Mouse (Mus musculus) heart, postnatal 14 days (tissue): Measurements from ENCODE around the gene Atp1a4. TPM values are rescaled to one million over a fixed set of nuclear protein-coding genes. Genes with fewer than 3 reads are reported as not detected.

Experiments
- DNase-seq, 2 experiments: peaks; one replicate each; pipeline ENCODE4 v3.0.0; 2021 to 2022
- intact Hi-C: fragments of 180-260 bp; cut with DNase I; formaldehyde crosslinking; loops from one replicate; pipeline ENCODE4 v1.15.1; 2025
- long read RNA-seq, 2 experiments: library from polyadenylated mRNA; stranded (forward); transcript quantifications; one replicate each; pipeline ENCODE4 v2.0.0; 2021
- total RNA-seq, 2 experiments: library from RNA; stranded (reverse); gene quantifications; 2 replicates each; pipeline ENCODE4 v1.2.3; 2021

The Atp1a4 gene
- total RNA-seq: not detected
- long read RNA-seq, experiment 1: 0 reads
- long read RNA-seq, experiment 2: 0 reads

GRCm38 (mm10) chr1:172258314-172258713 lies at the start of gene Atp1a4:
Gene Atp1a4 (minus strand): TSS chr1:172258414.
- intact Hi-C loops: no loop called here
- no peak for DNase-seq

DNA sequence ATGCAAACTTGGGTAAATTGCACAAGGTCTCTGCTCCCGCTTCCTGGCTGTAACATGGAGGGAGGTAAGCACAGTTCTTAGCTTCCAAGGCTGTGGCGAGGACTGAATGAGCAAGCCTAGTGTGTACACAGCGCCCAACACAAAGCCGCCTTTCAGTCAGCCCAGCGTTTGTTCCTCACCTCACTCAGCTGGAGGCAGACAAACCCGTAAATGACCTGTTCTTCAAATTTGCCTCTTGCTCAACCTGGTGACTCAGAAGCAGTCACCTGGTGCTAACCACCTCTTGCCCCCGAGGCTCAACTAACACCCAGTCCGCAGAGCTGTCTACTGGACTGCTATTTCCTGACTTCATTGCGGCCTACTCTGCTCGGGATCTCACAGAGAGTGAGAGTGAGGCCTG lies 49.7 kb upstream of the Atp1a4 start:
- no peak for DNase-seq
- intact Hi-C loops: loop anchor here (10.0 kb wide), 1 partner anchor 93 kb away; the partner anchor contains the start of gene Casq1

DNA sequence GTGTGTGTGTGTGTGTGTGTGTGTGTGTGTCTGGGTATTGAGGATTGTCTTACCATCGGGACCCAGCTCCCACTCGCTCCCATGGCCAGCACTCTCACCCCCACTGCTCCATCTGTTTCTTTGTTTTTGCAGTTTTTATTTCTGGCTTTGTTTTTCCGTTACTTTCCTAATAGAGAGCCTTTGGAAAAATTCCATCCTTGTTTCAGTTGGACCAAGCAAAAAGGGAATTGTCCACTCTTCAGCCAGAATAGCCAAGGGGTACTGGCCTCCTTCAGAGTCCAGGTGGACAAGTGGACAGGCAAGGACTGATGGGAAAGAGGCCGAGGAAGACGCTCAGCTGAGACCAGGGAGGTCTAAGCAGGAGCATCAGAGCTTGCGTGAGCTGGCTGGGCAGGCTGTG lies 48.7 kb upstream of the Atp1a4 start:
- intact Hi-C loops: loop anchor here (10.0 kb wide), 1 partner anchor 92 kb away; the partner anchor contains the start of gene Casq1
- DNase-seq: no peak

DNA sequence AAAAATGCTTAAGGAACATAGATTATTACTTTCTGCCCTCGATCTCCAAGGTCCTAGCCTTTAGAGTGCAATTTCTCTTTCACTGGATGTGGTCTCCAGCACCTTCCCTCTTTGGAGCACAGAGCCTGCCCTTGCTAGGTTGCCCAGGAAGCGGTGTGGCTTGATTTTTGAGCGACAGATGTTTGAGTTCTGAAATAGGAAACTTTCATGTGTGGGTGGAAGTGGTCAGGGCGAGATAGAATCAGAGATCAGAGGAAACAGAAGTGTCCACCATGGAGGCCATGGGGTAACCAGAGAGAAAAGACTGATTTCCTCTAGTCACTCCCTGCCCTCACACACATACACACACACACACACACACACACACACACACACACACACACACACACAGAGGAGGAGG lies 48.0 kb upstream of the Atp1a4 start:
- DNase-seq: no peak
- intact Hi-C loops: loop anchor here (10.0 kb wide), 1 partner anchor 91 kb away; the partner anchor contains the start of gene Casq1

- intact Hi-C loops: loop anchor here (10.0 kb wide), 1 partner anchor 91 kb away; the partner anchor contains the start of gene Casq1
- no peak for DNase-seq
Measured at GRCm38 (mm10) chr1:172305635-172306034, 47.4 kb upstream of the Atp1a4 start.

- intact Hi-C loops: loop anchor here (10.0 kb wide), 1 partner anchor 90 kb away; the partner anchor contains the start of gene Casq1
- no peak for DNase-seq
Measured at GRCm38 (mm10) chr1:172305153-172305552, 46.9 kb upstream of the Atp1a4 start.

GRCm38 (mm10) chr1:172304443-172304842 lies 46.2 kb upstream of the Atp1a4 start:
- intact Hi-C loops: loop anchor here (10.0 kb wide), 1 partner anchor 90 kb away; the partner anchor contains the start of gene Casq1
- DNase-seq: no peak

- intact Hi-C loops: loop anchor here (10.0 kb wide), 1 partner anchor 88 kb away; the partner anchor contains the start of gene Casq1
- no peak for DNase-seq
Measured at GRCm38 (mm10) chr1:172302851-172303250, 44.6 kb upstream of the Atp1a4 start.

- intact Hi-C loops: loop anchor here (10.0 kb wide), 1 partner anchor 88 kb away; the partner anchor contains the start of gene Casq1
- no peak for DNase-seq
Measured at GRCm38 (mm10) chr1:172302311-172302710, 44.1 kb upstream of the Atp1a4 start.

DNA sequence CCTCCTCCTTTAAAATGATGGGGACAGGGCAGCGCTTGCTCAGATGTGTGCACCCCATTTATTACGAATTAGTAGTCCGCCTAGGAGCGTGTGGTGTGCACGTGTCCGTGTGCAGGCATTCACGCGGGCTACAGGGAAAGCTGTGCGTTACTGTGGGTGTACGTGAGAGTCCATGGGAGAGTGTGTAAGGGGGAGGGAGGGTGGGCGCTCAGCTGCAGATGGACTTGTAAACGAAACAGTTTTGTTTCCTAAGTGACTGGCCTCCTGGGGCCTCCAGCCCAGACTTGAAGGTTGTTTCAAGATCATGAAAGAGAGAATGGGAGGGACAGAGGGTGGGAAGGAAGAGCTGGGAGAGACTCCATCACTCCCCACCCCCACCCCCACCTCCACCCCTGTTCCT lies 43.0 kb upstream of the Atp1a4 start:
- DNase-seq: no peak
- intact Hi-C loops: loop anchor here (10.0 kb wide), 1 partner anchor 86 kb away; the partner anchor contains the start of gene Casq1

- DNase-seq: peak; percentile 51 to 68
- intact Hi-C loops: loop anchor here (10.0 kb wide), 1 partner anchor 85 kb away; the partner anchor contains the start of gene Casq1
Measured at GRCm38 (mm10) chr1:172300247-172300646, 42.0 kb upstream of the Atp1a4 start.

DNA sequence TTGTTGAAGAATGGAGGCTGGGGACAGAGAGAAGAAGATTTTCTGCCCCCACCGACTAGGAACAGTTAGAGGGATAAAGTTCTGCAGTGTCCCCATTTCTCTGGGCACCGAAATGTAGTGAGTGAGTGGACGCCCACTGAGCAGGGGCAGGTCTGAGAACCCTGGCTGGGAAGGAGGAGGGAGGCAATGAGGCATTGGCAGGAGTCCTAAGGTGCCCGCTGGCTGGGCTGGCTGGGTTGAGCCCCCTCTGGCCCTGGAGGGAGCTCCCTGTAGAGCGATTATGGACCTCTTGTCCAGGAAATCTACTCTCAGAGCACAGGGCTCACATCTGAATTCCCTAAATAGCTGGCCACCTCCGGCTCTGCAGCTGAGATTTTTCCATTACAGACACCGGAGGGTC lies 41.3 kb upstream of the Atp1a4 start:
- intact Hi-C loops: no loop called here
- no peak for DNase-seq

DNA sequence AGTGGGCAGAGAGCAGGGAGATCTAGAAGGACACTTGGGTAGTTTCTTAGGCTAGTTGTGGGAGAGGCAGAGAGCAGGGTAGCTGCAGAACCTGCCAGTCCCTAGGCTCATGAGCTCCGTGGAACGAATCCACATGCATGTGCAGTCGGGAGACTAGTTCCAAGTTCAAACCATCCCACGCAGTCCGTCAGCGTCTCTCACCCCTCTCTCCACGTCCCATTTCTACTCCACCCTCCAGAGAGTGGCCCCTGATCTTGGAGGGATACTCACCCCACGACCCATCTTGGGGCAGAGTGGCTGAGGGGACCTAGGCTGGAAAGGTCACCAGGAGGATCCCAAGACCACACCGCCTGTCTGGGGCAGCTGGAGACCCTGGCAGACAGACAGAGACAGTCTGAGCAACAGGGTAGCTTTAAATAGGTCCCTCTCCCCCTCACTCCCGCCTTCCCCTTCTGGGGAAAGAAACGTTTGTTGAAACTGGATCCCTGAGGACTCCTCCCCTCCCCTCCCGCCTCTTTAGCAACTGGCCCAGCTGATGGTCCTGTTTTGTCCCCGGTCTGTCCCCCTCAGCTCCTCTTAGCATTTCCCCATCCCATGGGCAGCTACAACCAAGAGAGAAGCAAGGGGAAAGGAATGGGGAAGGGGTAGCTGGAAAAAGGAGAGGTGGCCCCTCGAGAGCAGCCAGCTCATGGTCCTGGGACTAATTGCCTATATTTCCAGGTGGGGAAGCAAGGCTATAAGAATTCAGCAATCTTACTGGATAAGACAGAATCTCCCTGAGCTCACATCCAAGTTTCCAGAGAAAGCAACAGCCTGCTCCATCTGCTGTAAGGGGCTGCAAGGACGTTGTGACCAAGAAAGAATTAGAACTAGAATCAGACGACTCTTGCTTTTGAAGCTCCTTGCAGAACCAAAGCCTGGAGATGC lies 39.7 kb upstream of the Atp1a4 start, which contains the start of gene Atp1a2:
Gene Atp1a2, minus strand, starts transcription at position 454 of the 927 bp plus-strand sequence.
- intact Hi-C loops: no loop called here
- DNase-seq: peak; percentile 76 to 78

DNA sequence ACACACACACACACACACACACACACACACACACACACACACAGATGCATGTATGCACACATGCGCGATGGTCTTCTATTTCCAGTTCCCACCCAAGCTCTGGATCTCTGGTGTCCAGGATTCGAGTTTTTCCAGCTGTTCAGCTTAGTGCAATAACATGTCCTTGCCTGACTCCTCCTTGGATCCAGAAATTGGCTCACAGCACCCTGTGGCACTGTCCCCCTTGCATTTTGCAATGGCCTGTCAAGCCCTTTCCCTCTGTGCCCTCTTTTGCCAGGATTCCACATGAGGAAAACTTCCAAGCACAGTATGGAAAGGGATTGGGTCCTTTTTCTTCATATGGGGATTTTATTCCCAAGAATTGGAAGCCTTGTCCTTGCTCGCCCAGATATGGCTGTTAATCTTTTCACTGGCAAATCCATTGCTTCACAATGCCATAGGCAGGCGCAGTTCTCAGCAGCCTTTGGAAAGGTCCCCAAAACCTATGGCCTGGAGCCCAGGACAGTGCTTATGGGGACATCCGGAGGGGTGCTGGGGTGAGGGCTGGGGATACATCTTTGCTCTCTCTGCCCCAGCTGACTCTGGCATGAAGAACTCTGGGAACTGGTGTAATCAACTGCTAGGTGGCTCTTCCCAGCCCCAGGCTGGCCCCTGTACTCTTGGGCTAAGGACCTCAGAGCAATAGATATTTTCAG lies 38.7 kb upstream of the Atp1a4 start:
- intact Hi-C loops: no loop called here
- DNase-seq: peak; percentile 65 to 67

GRCm38 (mm10) chr1:172295751-172296197 lies 37.6 kb upstream of the Atp1a4 start:
- intact Hi-C loops: no loop called here
- peak; percentile 59 to 70 for DNase-seq

- no peak for DNase-seq
- intact Hi-C loops: no loop called here
Measured at GRCm38 (mm10) chr1:172293449-172293848, 35.2 kb upstream of the Atp1a4 start.

- no peak for DNase-seq
- intact Hi-C loops: no loop called here
Measured at GRCm38 (mm10) chr1:172292880-172293279, 34.7 kb upstream of the Atp1a4 start.

GRCm38 (mm10) chr1:172289617-172289946 lies 31.4 kb upstream of the Atp1a4 start:
- intact Hi-C loops: no loop called here

DNA sequence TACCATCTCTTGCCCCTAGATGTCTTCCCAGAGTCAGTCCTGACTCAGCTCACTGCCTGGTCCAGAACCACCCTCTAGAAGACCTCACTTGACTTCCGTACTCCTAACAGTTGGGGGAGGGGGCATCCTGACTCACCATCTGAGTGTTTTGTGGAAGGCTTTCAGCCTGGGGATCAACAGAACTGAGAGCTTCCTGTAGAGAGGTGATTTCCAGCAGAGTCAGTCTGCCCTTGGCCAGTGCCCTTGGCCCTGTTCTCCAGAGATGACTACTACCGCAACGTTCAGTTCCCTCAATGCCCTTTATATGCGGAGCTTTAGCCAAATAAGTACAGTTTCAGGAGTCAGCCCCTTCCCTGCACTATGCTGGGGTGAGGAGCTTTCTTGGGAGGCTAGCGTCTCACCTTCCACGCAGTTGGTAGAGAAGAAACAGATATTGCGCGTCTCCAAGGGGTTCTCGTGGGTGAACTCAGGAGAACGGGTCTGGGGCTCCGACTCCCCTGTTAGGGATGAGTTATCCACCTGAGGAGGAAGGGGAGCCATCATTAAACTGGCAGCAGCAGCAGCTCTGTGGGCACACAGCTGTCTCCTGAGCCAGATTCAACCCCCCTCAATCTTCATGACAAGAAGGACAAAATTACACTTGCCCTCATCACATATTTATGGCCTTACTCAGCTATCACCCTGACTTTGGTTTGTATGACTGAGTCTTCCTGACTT lies 30.8 kb upstream of the Atp1a4 start:
- DNase-seq: no peak

More at GRCm38 (mm10) chr1:172289617-172289946, 31.4 kb upstream of the Atp1a4 start:
- no peak for DNase-seq

GRCm38 (mm10) chr1:172286740-172287139 lies 28.5 kb upstream of the Atp1a4 start:
- intact Hi-C loops: no loop called here
- DNase-seq: no peak

More for the DNA sequence above, 30.8 kb upstream of the Atp1a4 start:
- intact Hi-C loops: no loop called here
